Mouse (Mus musculus): ENCODE measurements at regions not wholly inside any gene's neighbourhood (a gene's known extent, or its start where the extent isn't known, plus 50 kb on each side); places are given as distances from the start of the nearest gene placed in this dataset.
A peak's percentile ranks its signal among the peaks of the same experiment; 100 is the strongest.

DNA sequence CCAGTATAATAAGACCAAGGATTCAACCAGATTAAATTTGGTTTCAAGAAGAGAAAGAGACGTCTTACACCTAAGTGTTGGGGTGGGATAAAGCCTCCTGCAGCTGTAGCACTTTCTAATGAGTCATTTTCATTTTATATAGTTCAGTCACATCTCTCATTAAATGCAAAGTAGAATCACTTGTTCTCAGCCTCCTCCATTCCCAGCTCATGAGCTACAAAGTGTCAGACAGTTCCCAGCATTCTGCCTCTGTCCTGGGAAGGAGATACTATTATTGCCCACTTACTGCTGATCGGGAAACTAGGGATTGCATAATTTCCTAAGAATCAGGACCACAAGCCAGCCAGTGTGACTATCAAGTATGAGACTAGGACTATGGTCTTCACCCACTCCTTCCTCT is 158.9 kb downstream of the Tph2 start:
- Histone ChIP-seq H3K27ac (ENCODE audit: low read depth) (no peak overlapping the region), H3K27me3 (ENCODE audit: insufficient read depth, low read length) (no peaks in the 10 kb centered on the region), H3K4me3 (ENCODE audit: low read depth, low read length) (no peak overlapping the region), H3K9ac (no peak overlapping the region), H3K4me1 (ENCODE audit: insufficient read depth) (no peaks in the 10 kb centered on the region), H3K36me3 (ENCODE audit: insufficient read depth) (no peaks in the 10 kb centered on the region), H3K4me2 (no peak overlapping the region), H3K9me3 (ENCODE audit: low read depth, low read length) (no peaks in the 10 kb centered on the region)
- TF ChIP-seq CTCF (IDR thresholded peaks at IDR 0.05; ENCODE audit: low read depth) = no peak
- no peak for ATAC-seq (ENCODE audit: insufficient read depth)
- WGBS = 79% methylated on average over 2 of the region's 2 CpGs
- DNase-seq = no peak

DNA sequence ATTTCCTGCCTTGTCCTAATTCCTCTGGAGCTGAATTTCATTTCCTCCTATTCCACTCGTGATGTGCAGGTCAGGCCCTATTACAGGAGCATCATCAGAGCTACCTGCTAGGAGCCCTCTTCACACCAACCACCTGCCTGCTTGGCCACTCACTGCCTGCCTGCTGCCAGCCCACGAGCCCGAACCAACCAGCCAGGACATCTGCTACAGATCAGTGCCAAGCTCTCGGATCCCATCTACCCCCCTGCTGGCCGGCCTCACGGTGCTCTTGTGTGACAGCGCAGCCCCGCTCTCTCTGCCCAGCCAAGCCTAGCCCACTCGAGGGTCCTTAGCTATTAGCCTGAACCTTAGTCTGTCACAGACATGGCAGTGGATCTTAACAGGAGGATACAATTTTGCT is 165.4 kb downstream of the Tph2 start:
- WGBS = 53% methylated on average over 9 of the region's 9 CpGs
- Histone ChIP-seq H3K9me3 (ENCODE audit: low read depth, low read length) (no peaks in the 10 kb centered on the region), H3K4me3 (ENCODE audit: low read depth, low read length) (no peak overlapping the region), H3K4me2 (no peak overlapping the region), H3K27me3 (ENCODE audit: insufficient read depth, low read length) (no peaks in the 10 kb centered on the region), H3K27ac (ENCODE audit: low read depth) (no peak overlapping the region), H3K36me3 (ENCODE audit: insufficient read depth) (no peaks in the 10 kb centered on the region), H3K9ac (no peak overlapping the region), H3K4me1 (ENCODE audit: insufficient read depth) (no peaks in the 10 kb centered on the region)
- ATAC-seq (ENCODE audit: insufficient read depth) (no peak), DNase-seq (no peak)
- no peak for TF ChIP-seq CTCF (IDR thresholded peaks at IDR 0.05; ENCODE audit: low read depth)

DNA sequence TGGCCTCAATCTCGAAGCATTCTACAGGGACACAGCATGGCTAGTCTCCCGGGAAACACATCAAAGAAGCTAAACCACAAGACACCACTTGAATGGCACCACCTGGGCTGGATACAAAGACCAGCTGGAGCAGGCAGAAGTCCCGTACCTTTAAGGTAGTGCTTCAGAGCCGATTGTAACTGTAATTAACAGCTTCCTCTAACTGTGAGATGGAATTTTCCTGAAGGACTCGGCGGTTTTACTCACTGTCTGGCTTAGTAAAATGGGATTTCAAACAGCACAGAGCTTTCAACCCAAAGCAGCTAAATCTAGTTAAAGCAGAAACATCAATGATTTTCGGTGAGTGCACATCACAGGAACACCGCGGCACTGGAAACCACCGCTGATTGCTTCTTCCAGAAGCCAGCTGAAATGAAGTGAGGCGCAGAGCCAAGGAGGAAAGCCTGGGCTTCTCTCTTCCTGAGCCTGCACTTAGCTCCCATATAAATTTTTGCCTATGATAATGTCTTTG is 171.3 kb downstream of the Tph2 start:
- ATAC-seq (ENCODE audit: insufficient read depth) = no peak
- Histone ChIP-seq H3K4me1 (ENCODE audit: insufficient read depth) (no peaks in the 10 kb centered on the region), H3K36me3 (ENCODE audit: insufficient read depth) (no peaks in the 10 kb centered on the region), H3K27me3 (ENCODE audit: insufficient read depth, low read length) (no peaks in the 10 kb centered on the region), H3K9ac (no peak overlapping the region), H3K4me3 (ENCODE audit: low read depth, low read length) (no peak overlapping the region), H3K27ac (ENCODE audit: low read depth) (no peak overlapping the region), H3K4me2 (peak overlapping the region; percentile 25; the same call in 1 of the 2 replicates), H3K9me3 (ENCODE audit: low read depth, low read length) (no peaks in the 10 kb centered on the region)
- no peak for TF ChIP-seq CTCF (IDR thresholded peaks at IDR 0.05; ENCODE audit: low read depth)
- peak; percentile 18 for DNase-seq
- WGBS = 20% methylated on average over 11 of the region's 11 CpGs

DNA sequence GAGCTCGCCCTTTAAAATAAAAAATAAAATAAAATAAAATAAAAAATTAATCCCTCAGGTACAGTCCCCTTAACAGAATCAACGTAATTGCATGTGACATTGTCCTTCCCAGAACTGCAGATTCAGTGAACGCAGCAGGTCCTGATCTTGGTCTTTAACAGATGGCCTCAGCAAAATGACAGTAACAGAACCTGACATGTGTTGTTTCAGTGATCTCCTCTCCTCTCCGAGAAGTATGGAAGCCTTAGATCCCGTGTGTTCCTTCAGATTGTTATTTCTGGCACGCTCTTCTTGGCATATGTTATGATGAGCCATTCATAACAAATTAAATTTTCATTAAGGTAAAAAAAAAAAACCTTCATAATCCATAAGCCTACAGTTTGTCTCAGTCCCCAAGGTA is 171.9 kb downstream of the Tph2 start:
- WGBS = 65% methylated on average over 6 of the region's 6 CpGs
- no peak for DNase-seq
- no peak for TF ChIP-seq CTCF (IDR thresholded peaks at IDR 0.05; ENCODE audit: low read depth)

DNA sequence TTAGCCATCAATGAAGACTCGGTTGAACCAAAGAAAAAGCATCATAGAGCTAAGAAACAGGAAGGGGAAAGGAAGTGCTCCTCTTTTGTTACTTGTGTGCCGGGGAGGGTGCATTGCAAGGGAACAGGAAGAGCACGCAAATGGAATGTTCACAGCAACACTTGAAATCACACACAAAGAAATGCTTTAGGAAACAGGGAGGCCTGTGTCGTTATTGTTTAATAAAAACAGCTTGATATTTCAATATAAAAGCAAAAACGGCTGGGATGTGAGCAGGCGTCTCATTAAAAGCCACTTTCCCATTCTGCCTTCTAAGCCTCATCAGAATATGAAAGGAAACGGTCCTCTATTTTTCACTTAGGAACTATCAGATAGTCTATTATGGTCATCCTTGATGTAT is 172.5 kb downstream of the Tph2 start:
- Histone ChIP-seq H3K4me3 (ENCODE audit: low read depth, low read length) (no peak overlapping the region), H3K4me1 (ENCODE audit: insufficient read depth) (no peaks in the 10 kb centered on the region), H3K36me3 (ENCODE audit: insufficient read depth) (no peaks in the 10 kb centered on the region), H3K9me3 (ENCODE audit: low read depth, low read length) (no peaks in the 10 kb centered on the region), H3K4me2 (no peak overlapping the region), H3K9ac (no peak overlapping the region), H3K27ac (ENCODE audit: low read depth) (no peak overlapping the region), H3K27me3 (ENCODE audit: insufficient read depth, low read length) (no peaks in the 10 kb centered on the region)
- DNase-seq (no peak), ATAC-seq (ENCODE audit: insufficient read depth) (no peak)
- TF ChIP-seq CTCF (IDR thresholded peaks at IDR 0.05; ENCODE audit: low read depth) = no peak
- 68% methylated on average over 7 of the region's 7 CpGs for WGBS

More for the DNA sequence above, 171.9 kb downstream of the Tph2 start:
- Histone ChIP-seq H3K36me3 (ENCODE audit: insufficient read depth) (no peaks in the 10 kb centered on the region), H3K4me3 (ENCODE audit: low read depth, low read length) (no peak overlapping the region), H3K4me2 (no peak overlapping the region), H3K27me3 (ENCODE audit: insufficient read depth, low read length) (no peaks in the 10 kb centered on the region), H3K27ac (ENCODE audit: low read depth) (no peak overlapping the region), H3K4me1 (ENCODE audit: insufficient read depth) (no peaks in the 10 kb centered on the region), H3K9me3 (ENCODE audit: low read depth, low read length) (no peaks in the 10 kb centered on the region), H3K9ac (no peak overlapping the region)
- no peak for ATAC-seq (ENCODE audit: insufficient read depth)

DNA sequence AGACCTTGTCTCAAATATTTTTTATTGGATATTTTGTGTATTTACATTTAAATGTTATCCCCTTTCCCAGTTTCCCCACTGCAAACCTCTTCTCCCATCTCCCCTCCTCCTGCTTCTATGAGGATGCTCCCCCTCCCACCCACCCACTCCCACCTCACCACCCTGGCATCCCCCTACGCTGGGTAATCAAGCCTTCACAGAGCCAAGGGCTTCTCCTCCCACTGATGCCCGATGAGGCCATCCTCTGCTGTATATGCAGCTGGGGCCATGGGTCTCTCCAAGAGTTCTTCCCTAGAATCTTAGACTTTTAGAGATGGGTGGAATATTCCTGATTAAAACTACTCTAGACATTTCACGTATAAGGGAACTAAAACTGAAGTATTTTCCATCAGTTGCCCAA is 172.9 kb downstream of the Tph2 start:
- no peaks in the 10 kb centered on the region for H3K27me3 ChIP-seq (ENCODE audit: insufficient read depth, low read length)
- no peak overlapping the region for H3K4me3 ChIP-seq (ENCODE audit: low read depth, low read length)
- H3K36me3 ChIP-seq (ENCODE audit: insufficient read depth) = no peaks in the 10 kb centered on the region
- ATAC-seq (ENCODE audit: insufficient read depth) (no peak), DNase-seq (no peak)
- H3K4me2 ChIP-seq = no peak overlapping the region
- no peak for TF ChIP-seq CTCF (IDR thresholded peaks at IDR 0.05; ENCODE audit: low read depth)
- H3K27ac ChIP-seq (ENCODE audit: low read depth) = no peak overlapping the region
- WGBS = 89% methylated on average over 3 of the region's 3 CpGs
- H3K4me1 ChIP-seq (ENCODE audit: insufficient read depth) = no peaks in the 10 kb centered on the region
- H3K9me3 ChIP-seq (ENCODE audit: low read depth, low read length) = no peaks in the 10 kb centered on the region
- no peak overlapping the region for H3K9ac ChIP-seq

DNA sequence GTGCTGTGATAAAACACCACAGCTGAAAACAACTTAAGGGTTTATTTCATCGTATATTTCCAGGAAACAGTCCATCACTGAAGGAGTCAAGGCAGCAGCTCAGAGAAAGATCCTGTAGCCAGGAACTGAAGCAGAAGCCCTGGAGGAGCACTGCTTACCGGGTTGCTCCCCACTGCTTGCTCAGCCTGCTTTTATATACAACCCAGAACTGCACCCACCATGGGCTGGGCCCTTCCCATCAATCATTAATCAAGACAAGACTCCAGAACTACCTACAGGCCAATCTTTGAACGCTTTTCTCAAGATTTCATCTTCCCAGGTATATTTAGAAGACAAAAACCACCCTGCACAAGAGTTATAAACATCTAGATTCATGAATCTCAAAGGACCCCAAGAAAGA is 188.4 kb downstream of the Tph2 start:
- no peak overlapping the region for H3K4me3 ChIP-seq (ENCODE audit: low read depth, low read length)
- TF ChIP-seq CTCF (IDR thresholded peaks at IDR 0.05; ENCODE audit: low read depth) = no peak
- H3K36me3 ChIP-seq (ENCODE audit: insufficient read depth) = no peaks in the 10 kb centered on the region
- no peak overlapping the region for H3K9ac ChIP-seq
- no peaks in the 10 kb centered on the region for H3K9me3 ChIP-seq (ENCODE audit: low read depth, low read length)
- no peak overlapping the region for H3K27ac ChIP-seq (ENCODE audit: low read depth)
- H3K4me1 ChIP-seq (ENCODE audit: insufficient read depth) = no peaks in the 10 kb centered on the region
- 58% methylated on average over 3 of the region's 3 CpGs for WGBS
- DNase-seq = no peak
- H3K27me3 ChIP-seq (ENCODE audit: insufficient read depth, low read length) = no peaks in the 10 kb centered on the region
- ATAC-seq (ENCODE audit: insufficient read depth) = no peak
- H3K4me2 ChIP-seq = no peak overlapping the region
